Mouse (Mus musculus) testis, adult 10 weeks (tissue): ENCODE measurements around the gene B3galt1. TPM values are rescaled to one million over a fixed set of nuclear protein-coding genes. Genes with fewer than 3 reads are reported as not detected.

Experiments
- polyA plus RNA-seq: library from polyadenylated mRNA; stranded (reverse); fragments of 350-450 nt; fragmentation: Illumina TruSeq; extraction: RNeasy Lipid Tissue Mini Kit (QIAGEN cat#74804); gene quantifications from one replicate; pipeline ENCODE4 v1.2.3, GENCODE M21; 2014; ENCODE audit warnings: low read depth, low replicate concordance

Gene B3galt1
- 1.6 TPM for polyA plus RNA-seq

DNA sequence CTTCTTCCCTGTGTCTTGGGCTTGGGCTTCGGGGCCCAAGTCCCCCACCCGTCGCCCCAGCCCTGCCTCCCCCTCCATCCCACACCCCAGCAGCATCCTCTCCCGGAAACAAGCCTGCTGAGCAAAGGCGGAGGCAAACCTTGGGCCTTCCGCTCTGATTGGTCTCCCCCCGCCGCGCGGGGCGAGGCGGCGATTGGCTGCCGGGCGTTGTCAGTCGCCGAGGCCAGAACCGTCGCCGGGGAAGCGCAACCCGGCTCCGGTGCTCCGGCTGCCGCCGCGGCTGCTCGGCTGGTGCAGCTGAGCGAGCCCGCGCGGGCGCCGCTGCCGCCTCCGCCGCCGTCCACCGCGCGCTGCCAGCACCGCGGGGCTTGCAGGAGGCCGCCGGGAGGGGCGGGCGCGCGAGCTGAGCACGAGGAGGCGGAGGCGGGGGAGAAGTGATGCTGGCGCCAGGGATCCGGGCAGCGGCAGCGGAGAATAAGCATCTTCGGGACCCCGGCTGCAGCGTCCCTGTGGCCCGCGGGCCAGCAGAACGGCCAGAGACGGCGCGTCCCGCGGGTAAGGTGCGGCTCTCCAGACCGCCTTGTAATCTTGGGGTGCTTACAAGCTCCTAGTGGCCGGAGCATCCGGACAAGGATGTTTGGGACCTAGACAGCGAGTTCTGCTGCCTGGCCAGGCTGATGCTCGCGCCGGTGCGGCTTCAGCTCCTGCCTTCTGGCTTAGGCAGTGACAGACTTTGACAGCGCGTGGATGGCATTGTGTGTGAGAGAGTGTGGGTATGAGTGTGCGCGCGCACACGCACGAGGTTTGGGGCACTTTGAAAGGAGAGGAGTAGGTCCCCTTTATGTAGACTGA is at the start of gene B3galt1:
TSS of gene B3galt1 (plus strand) at position 392 of the 852 bp plus-strand sequence.

Other genes with a start within 250 kb of the B3galt1 start
- gene Gm21830, start 152.1 kb upstream of the B3galt1 start, polyA plus RNA-seq = not detected
- not detected for gene Gm26727, start 132.7 kb upstream of the B3galt1 start, polyA plus RNA-seq
- 0.03 TPM for gene Xirp2, start 119.9 kb upstream of the B3galt1 start, polyA plus RNA-seq